Mouse (Mus musculus) heart, adult 11 months (tissue): ENCODE measurements around the gene Nr3c2.

Experiments
- DNase-seq: peaks from one replicate; pipeline ENCODE4 v3.0.0; 2022

Gene Nr3c2

DNA sequence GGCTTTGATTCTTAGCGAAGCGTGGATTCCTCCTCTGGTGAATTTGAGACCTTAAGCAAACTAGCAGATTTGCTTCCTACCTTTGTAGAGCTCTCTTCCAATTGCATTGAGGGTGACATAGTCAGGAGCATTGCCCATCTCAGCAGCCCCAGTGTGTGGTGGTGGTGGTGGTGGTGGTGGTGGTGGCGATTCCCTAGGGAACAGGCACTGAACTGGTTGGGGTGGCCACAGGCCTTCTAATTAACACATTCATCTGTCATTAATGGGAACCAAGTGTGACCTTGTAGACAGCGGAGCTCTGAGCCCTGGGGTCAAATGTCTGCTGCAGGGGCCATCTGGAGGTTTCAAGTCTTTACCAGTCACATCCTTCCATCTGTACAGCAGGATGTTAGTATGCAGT, 277.1 kb downstream of the Nr3c2 start:
- peak; percentile 51 for DNase-seq

DNA sequence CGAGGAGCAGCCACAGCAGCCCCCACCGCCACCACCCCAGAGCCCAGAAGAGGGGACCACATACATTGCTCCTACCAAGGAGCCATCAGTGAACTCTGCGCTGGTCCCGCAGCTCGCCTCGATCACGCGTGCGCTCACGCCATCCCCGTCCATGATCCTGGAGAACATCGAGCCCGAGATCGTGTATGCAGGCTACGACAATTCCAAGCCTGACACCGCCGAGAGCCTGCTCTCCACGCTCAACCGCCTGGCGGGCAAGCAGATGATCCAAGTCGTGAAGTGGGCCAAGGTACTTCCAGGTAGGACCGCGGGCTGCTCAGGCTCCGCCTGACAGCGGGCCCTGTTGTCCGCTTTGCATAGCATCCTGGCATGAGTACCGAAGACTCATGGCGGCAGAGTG, 286.6 kb downstream of the Nr3c2 start:
- peak; percentile 80 for DNase-seq

DNA sequence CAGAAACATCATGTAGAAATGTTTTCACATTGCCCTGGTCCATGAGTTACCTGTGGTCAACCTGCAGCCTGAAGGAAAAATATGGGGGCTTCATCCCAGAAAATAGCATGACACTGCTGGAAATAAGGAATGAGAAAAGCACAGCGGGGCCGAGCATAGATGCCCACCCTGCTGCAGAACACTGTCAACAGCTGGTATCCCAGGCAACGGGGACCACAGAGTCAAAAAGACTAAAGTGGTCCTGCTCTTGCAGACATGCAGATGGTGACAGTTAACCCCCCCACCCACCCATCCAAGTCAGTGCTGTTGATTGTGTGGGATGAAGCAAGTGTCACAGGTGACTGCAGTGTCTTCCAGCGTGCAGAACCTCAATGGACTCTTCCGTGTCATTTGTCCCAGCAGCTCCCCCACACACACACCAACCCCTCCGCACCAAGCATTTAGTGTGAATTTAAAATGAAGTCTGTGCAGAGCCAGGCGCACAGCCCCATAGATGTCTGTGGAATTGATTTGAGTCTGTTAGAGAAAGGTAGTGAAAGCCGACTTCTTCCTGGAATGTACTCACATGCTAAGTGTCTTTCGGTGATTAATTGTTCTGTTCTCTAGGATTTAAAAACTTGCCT, 287.8 kb downstream of the Nr3c2 start:
- DNase-seq: peak; percentile 74

DNA sequence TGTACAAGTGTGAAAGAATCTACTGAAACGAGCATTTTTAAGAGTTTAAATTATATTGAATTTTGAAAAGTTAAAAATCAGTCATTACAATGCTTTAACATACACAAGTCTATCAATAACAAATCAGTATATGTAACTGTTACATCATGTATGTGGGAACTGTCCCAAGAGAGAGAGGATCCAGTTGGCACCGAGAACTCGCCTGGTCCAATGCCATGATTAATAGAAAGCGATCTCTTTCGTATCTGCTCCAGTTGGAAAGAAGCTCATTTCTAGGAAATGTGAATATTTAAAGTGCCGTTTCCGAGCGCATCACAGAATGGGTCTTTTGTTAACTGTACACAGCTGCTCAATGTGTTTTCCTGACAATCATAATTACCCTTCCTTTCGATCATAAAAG, 288.5 kb downstream of the Nr3c2 start:
- peak; percentile 35 for DNase-seq

DNA sequence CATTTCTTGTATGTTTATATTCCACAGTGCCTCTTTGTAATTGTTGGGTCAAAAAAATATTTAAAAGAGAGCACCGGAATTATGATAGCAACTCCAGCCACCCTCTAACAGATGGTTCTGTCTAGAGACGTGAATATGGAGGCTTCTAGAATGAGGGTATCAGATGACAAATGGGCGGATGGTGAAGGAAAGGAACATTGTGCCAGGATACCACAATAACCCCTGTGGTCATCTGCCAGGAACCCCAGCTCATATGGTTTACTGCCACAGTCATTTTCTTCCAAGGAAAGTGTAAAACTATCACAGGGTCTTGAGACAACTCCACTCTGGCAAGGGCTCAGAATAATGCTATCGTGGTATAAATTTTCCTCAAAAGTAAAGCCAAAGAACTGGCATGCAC, 289.1 kb downstream of the Nr3c2 start:
- no peak for DNase-seq

DNA sequence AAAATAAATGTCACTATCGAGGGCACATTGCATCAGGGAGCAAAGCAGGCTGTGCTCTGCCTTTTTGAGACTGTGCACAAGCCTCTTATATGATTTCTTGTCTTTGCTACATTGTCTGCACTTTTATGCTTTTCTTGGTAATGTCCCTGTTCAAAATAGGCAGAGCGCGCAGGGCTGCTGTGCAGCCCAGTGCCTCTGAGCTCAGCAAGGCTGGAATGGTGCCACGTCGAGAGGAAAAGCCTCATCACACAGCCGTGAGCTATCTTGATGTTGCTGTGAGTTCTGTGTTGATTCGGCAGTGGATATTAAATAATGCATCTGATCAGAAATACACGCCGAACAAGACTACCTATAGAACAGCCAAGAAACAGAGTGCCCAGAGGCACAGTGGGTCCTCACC, 290.1 kb downstream of the Nr3c2 start:
- DNase-seq: no peak

DNA sequence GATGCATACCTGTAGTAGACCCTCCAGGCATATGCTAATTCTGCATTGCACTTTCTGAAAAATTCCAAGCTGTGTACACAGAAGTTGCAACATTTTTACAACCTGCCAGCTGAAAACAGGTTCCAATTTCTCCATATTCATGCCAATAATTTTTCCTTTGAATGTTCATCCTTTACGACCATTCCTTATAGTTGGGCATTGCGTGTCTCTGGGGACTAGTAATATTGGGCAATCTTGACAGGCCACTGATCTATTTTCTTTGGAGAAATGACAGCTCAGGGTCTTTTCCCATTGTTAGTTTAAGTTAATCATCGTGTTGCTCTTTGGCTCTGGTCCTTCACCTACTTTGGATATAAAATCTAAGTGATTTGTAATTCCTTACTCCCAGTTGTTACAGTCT, 291.2 kb downstream of the Nr3c2 start:
- DNase-seq: no peak

DNA sequence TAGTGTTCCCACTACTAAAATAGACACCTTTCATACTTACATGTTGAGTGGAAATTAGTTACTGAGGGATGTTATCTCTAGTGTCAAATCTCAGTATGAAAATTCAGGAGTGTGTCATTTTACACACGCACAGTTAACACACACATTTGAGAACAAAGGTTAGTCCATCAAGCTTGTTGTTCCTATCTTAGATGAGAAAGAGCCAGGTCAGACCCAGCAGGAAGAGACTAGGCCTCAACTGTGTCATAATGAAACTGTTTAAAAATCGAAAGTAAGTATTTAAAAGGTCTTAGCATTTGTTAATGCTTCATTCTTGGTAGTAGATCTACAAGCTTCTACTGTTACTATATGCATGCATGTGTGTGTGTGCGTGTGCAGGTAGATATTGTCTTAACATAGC, 310.1 kb downstream of the Nr3c2 start:
- no peak for DNase-seq

DNA sequence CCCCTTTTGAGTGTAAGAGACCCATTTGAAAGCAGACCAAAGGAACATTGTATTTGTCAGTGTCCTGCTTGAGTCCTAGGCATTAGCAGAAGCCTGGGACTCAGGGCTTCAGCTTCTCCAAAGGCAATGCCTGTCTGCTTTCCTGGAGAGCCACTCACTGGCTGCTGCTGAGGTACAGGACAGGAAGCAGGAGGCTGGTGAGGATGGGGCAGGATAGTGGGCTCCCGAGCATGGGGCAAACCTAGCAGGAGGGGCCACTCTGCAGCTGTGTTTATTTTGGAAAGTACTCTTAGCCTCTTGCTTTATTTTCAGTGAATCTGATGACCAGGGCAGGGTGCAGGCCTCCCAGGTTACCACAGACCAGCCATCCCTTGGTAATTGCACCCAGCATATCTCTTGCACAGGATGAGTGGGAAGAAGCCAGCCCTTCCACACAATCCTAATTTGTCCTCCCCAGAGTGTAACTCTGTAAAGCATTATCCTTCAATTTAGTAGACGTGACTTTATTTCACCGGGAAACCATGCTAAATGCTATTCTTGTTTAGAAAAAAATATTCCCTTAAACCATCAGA, 314.7 kb downstream of the Nr3c2 start:
- no peak for DNase-seq

DNA sequence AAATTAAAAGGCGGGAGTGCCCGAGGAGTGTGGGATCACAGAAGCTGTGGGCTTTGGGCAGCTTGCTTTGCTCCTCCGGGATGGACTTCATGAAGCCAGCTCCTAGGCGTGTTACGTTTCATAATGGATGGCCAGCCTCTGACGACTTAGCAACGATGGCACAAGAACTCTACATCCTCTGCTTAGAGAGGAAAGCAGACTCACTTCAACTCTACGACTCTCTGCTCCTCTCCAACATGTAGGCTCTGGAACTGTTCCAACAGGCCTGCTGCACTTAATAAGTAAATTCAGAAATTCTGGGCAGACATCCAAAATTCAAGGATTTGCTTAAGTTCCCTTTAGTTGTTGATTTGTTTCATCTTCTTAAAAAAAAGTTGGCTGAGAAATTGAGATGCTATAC, 315.4 kb downstream of the Nr3c2 start:
- no peak for DNase-seq

DNA sequence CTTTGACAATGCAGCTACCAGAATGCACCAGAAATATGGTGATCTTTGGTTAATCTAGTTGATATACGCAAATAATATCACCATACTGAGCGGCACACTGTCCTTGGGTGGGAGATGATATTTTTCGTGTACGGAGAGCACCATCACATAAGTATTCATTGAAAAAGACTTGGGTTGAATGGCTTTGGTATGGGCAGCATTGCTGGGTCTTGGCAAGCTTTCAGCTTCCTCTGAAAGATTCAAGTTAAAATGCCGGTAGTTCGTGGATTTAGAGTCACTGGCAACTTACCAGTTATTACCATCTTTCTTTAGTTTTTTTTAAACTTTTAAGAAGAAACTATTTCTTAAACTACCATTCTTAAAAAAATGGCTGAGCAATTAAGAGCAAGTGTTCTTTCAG, 315.9 kb downstream of the Nr3c2 start:
- DNase-seq: no peak

DNA sequence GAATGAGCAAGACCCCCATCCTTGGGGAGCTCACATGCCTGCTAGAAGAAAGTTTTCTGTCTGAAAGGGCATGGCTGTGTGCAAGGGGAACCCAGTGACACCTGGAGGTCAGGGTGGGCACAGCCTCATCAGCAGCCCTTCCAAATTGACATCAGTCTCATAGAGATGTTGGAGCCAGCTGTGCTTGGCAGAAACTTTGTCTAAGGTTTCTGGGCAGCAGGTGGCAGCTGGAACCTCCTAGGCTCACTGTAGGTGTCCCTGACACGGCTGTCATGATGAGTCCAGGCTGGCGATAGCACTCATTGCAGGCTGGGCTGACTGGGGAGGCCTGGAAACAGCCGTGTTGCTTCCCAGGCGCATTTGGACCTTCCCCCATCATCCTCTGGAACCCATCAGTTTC, 323.9 kb downstream of the Nr3c2 start:
- DNase-seq: no peak

DNA sequence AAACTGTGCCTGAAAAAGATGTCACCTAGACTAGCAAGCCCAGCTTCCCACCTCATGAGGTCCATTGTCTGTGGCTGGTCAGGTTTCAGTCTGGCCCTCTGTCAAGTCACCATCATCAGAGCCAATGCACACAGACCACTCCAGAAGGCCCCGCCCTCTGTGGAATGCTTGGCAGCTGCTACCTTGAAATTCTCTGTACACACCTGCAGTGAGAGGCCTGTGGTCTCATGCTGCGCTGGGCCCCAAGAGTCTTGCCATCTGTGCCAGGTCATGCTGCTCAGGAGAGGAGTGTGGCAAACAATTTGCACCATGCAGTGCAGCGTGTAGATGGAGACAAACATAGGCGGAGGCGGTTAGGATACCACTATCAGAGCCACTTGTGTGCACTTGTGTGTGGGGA, 328.5 kb downstream of the Nr3c2 start:
- no peak for DNase-seq

DNA sequence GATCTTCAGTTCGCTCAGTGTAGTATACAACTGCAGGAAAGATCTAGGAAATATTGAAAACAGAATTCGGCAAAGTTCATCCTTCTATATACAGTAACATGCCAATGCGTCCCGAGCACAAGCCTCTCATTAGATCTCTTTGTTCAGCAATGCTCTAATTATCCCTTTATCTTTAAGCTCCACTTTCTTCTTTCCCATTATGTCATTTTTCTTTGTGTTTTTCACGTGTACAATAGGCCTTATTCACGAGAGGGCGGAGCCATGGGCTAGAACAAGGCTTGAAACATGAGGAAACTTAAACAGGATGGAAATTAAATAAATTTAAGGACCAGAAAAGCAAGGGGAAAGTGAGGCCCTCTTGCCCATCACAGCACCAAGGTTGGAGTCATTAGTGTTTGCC, 329.4 kb downstream of the Nr3c2 start:
- no peak for DNase-seq

DNA sequence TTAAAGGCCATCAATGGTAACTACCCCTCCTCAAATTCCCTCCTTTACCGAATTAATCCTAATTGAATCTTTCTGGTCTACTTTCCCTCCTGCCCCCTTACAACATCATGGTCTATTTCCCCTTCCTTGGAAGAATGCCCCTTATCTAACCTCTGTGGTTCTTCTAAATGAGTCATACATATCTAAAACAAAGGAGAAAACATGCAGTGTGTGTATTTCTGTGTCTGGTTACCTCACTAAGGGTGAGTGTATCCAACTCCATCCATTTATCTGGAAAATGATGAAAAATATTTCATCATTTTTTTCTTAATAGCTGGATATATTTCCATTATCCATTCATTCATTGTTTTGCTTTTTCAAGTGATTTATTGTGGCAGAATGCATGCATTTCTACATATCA, 332.0 kb downstream of the Nr3c2 start:
- no peak for DNase-seq

DNA sequence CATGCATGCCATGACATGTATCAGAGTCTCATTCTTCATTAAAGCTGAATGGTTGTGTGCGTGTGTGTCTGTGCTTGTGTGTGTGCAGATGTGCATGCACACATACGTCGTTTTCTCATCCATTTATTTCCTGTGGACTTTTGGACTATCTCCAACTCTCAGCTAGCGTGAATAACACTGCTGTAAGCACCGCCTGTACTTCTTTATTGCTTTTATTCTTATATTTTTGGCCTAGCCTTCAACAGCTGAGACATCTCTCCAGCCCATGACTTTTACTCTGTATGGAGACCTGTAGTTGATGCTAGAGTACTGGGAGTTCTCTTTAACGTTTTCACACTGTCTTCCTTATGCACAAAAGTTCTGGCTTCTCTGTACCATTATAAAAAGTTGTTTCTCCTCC, 332.6 kb downstream of the Nr3c2 start:
- DNase-seq: no peak

DNA sequence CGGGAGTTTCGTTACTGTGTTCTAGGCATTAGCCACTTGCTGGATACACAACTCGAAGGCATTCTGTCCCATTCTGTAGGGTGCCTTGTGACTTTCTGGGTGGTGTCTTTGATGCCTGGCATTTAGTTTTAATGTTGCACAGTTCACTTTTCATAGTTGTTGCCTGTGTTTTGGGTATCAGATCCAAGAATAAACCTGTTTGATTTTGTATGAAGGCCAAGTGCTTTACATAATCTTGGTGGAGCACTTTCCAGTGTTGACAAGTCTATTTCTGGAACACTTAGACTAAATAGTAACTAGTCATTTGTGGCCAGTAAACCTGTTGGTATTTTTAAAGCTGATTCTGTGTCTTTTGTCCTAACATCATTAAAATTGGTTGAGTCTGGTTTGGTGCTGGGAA, 333.2 kb downstream of the Nr3c2 start:
- DNase-seq: no peak

DNA sequence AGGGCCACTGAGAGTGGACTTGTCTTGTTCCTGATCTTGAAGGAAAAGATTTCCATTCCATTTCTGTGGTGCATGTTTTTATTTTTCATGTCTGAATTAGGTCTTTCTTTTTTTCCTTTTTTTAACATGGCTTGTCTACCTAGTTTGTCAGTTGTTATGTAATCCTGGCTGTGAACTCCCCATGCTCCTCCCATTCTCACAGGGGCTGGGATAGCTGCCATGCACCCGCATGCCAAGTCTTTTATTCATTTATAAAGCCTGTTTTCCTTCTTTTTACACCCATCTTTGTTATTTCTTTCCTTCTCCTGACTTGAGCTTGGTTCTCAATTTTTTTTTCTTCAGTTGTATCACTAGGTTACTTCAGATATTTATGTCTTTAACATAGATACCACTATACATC, 337.5 kb downstream of the Nr3c2 start:
- peak; percentile 94 for DNase-seq

DNA sequence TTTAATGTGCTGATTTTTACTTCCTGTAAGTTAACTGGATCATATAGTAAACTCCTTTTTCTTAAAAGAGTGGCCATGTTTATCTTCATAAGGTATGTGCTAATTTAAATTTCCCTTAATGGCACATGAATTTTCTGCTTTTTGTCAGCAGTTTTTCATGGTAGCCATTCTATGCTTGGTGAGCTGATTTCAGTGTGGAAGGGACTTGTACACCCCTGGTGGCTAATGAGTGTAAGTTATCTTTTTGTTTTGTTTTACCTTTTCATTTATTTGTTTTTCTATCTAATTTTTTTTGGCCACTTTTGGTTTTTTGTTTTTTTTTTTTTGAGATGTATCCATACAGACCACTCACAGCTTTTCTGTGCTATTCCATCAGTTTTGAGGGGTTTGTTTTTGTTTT, 340.2 kb downstream of the Nr3c2 start:
- no peak for DNase-seq

DNA sequence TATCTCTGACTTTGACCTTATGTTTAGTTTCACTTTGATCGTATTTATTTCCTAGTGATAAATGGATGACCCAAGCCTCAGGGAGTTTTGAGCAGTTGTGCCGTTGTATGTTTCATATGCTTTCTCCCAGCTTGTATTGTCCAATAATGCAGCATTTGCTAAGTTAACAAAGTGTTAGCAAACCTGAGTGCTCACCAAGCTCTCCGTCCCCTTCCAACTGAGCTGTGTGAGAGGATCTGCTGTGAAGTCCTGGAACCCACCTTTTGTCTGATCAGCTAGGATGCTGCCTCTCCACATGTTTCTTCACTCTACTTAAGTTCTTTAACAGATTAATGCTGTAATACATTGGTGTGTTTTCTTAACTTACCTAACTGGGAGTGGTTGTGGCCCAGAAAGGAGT, 342.1 kb downstream of the Nr3c2 start:
- peak; percentile 68 for DNase-seq

DNA sequence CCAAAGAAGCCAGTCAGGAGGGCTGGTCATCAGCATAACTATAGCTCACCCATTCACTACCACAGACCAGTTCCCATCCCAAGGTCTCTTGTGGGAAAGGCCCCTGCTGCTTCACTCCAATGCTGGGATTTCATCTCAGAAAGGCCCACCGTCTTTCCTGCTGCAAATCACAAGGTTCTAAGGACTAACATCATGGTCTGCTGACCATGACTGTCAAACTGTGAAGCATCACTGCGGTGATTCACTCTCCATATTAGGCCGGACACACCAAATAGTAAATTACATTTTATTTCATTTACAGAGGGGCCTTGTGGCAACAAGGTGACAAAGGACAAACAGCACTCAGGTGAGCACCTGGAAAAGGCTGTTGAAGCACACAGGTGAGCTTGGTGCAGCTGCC, 350.9 kb downstream of the Nr3c2 start:
- no peak for DNase-seq

DNA sequence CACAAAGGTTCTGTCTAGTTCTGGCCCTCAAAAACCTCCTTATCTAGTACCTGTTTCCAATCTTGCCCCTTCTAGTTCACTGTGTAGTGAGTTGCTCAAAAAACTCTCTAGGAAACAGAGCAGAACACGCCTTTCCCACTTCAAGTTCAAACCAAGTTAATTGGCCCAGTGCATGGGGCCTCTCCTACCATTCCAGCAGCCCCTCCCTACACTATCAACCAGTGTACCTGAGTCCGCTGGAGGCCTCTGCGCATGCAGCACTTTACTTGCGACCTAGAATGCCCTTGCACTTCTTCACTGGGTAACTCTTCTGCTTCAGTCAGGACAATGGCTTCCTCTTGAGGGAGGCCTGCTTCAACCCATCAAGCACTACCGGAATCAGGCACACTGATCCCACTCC, 351.9 kb downstream of the Nr3c2 start:
- DNase-seq: peak; percentile 82

DNA sequence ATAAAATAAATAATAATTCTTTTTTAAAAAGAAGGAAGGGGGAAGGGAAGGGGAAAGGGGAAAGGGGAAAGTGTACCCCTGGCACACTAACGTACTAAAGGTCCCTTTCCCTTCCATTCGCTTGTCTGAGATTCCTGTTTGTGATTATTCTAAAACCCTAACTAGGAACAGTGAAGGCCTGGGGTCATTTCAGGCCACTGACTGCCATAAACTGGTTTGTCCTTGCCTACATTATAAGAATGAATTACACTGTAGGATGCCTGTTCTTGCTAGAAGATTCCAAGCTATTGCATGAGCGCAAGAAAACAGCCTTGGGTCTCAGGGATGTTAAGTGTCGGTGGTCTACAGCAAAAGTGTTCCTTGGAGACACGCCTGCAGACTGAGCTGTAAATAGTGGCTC, 355.2 kb downstream of the Nr3c2 start:
- no peak for DNase-seq

DNA sequence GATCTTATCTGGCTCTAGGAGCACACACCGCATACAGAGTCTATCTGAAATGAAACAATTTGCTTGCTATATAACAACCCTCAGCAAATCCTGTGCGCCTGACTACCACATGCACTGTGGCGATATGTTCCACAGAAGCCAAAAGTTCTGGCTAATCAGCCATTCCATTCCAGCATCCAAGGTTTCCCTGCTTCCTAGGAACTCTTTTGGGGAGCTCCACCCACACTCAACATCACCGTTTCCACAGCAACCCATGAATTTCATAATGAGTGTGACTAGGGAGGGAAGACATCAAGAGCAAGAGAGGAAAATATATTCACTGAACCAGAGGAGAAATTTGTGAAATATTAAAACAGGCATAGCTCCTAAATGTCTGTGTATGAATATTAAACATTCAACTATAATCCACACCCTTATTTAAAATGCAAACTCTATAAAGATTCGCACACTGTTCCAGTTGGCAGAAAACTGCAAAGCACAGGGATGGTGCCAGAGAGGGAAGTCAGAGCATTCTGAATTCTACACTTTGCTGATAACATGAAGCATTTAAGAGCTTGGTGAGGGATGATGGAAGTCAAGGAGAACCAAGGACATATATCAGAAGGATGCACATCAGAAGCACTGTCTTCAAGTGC, 357.3 kb downstream of the Nr3c2 start:
- peak; percentile 84 for DNase-seq

DNA sequence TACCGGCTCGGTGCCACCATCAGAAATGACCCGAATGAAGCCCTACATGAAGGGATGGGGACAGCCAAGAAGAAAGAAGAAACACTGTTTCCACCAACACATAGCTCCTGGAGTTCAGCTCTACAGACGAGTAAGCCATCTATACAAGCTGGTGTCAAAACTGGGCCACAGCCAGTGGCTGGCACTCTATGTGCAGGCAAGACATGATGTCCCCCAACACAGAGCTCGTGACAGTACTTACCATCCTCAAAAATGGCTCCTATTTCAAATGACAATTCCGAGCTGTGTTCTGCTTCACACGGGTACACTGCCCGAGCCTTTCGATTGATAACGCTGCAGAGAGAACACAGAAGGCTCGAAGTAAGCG, 357.8 kb downstream of the Nr3c2 start:
- peak; percentile 88 for DNase-seq
